Comparison of ENCODE assay signal across 8 mouse cellular contexts in genomic region chr15:25445361-25446154, GRCm38 (mm10). TPM values are rescaled to one million over a fixed set of nuclear protein-coding genes. Genes with fewer than 3 reads are reported as not detected.
DNase-seq lines count a peak whose midpoint lies in the region; ATAC-seq lines count a peak whose summit lies in the region.

No protein-coding gene starts in this region.

- H3K36me3 ChIP-seq in intestine, embryonic 15.5 days: no peaks in the 10 kb centered on the region
- no peaks in the 10 kb centered on the region for H3K36me3 ChIP-seq in liver, embryonic 15.5 days (replicated peaks)

- peak overlapping the region; percentile 48 for H3K4me2 ChIP-seq in intestine, embryonic 15.5 days (replicated peaks)
- peak overlapping the region; percentile 33 for H3K4me2 ChIP-seq in liver, embryonic 15.5 days

- H3K27me3 ChIP-seq in intestine, embryonic 15.5 days (replicated peaks): 0 out of 2 replicates have a peak, but pooled peaks cover 3% of the 10 kb centered on the region
- peaks cover 5% of the 10 kb centered on the region; the same call in 1 of the 2 replicates for H3K27me3 ChIP-seq in liver, embryonic 15.5 days

- peak overlapping the region; percentile 9; the same call in 1 of the 2 replicates for H3K4me3 ChIP-seq in intestine, embryonic 15.5 days (replicated peaks)
- no peak overlapping the region for H3K4me3 ChIP-seq in liver, embryonic 15.5 days (replicated peaks)

- 10% methylated on average over 17 of the region's 17 CpGs for WGBS in intestine, embryonic 15.5 days
- 15% methylated on average over 17 of the region's 17 CpGs for WGBS in liver, embryonic 15.5 days (ENCODE audit: insufficient replicate concordance)

- no peaks in the 10 kb centered on the region for H3K9me3 ChIP-seq in intestine, embryonic 15.5 days
- H3K9me3 ChIP-seq in liver, embryonic 15.5 days (replicated peaks): no peaks in the 10 kb centered on the region

- H3K4me1 ChIP-seq in intestine, embryonic 15.5 days (replicated peaks): peaks cover 9% of the 10 kb centered on the region; the same call in 1 of the 2 replicates
- 0 out of 2 replicates have a peak, but pooled peaks cover 2% of the 10 kb centered on the region for H3K4me1 ChIP-seq in liver, embryonic 15.5 days (replicated peaks)

- peak; percentile 30 for DNase-seq in R1 (ENCODE audit: low read depth, low spot score)
- DNase-seq in embryo, embryonic 9.5 days (ENCODE audit: extremely low spot score): peak; percentile 50
- no peak for DNase-seq in adrenal gland, postnatal 14 days
- no peak for DNase-seq in cerebellum, postnatal 36 days
- DNase-seq in right cerebral cortex, postnatal 25 days: no peak

- no peak overlapping the region for H3K9ac ChIP-seq in intestine, embryonic 15.5 days
- no peak overlapping the region for H3K9ac ChIP-seq in liver, embryonic 15.5 days

- peak; percentile 60 for ATAC-seq in intestine, embryonic 15.5 days
- ATAC-seq in liver, embryonic 15.5 days (ENCODE audit: insufficient read depth): no peak
- no peak for ATAC-seq in megakaryocyte-erythroid progenitor cell, adult 5-6 weeks (replicated peaks; ENCODE audit: low FRiP score, low TSS enrichment, poor library complexity, severe bottlenecking)

- H3K27ac ChIP-seq in intestine, embryonic 15.5 days: no peak overlapping the region
- H3K27ac ChIP-seq in liver, embryonic 15.5 days (replicated peaks): no peak overlapping the region

RNA-seq across cellular contexts. Expression of gene Basp1, which starts 32.0 kb away (rescaled TPM):
- polyA plus RNA-seq in intestine, embryonic 15.5 days (2015; fragmentation: Nextera tagmentation; extraction: Ambion mirVana): 26.6 and 32.7 TPM in 2 replicates
- 2.0 and 2.3 TPM in 2 replicates for polyA plus RNA-seq in liver, embryonic 15.5 days (2015; fragmentation: Nextera tagmentation; extraction: Ambion mirVana)
- 0.40 and 0.52 TPM in 2 replicates for total RNA-seq in megakaryocyte-erythroid progenitor cell, adult 5-6 weeks (2014; fragmentation: Nextera tagmentation)
- 2.0 and 4.8 TPM in 2 replicates for total RNA-seq in megakaryocyte-erythroid progenitor cell, adult 5-6 weeks (2017)
- 10.4 and 16.7 TPM in 2 replicates for total RNA-seq in adrenal gland, postnatal 14 days (2021)

Comparison
In these comparisons a context has a peak if more than half of its experiments do, and no peak if none do; other contexts are left out.
1. DNase-seq: peak in R1 (single experiment) and embryo, embryonic 9.5 days (single experiment); none in adrenal gland, postnatal 14 days (single experiment), cerebellum, postnatal 36 days (0 of 2) and right cerebral cortex, postnatal 25 days (single experiment).